Mouse (Mus musculus) C2C12 (cell line): ENCODE results near the gene Map3k20.

Source experiments
- CEBPB ChIP-seq: IDR thresholded peaks from one replicate; pipeline ENCODE4 v1.6.1; 2011; ENCODE audit warnings: low read depth, mild to moderate bottlenecking, control low read depth, moderate library complexity
- CTCF ChIP-seq: IDR thresholded peaks from one replicate; pipeline ENCODE4 v1.5.1; 2011; ENCODE audit not compliant: control insufficient read depth, insufficient read depth, insufficient read length
- MAX ChIP-seq: IDR thresholded peaks from one replicate; pipeline ENCODE4 v1.6.1; 2011; ENCODE audit warnings: mild to moderate bottlenecking, control low read depth
- MYOG ChIP-seq: IDR thresholded peaks from one replicate; pipeline ENCODE4 v1.6.1; 2011; ENCODE audit not compliant: control insufficient read depth, insufficient read length; ENCODE audit errors: extremely low read depth

GRCm38 (mm10) chr2:72287142-72287541 is 1.7 kb downstream of the Map3k20 start:
- no peak for TF ChIP-seq MYOG
- TF ChIP-seq CTCF, result no peak
- TF ChIP-seq MAX, result no peak
- no peak for TF ChIP-seq CEBPB
